Mouse (Mus musculus) embryonic fibroblast, embryonic 13.5 days (primary cell): ENCODE measurements at regions not wholly inside any gene's neighbourhood (a gene's known extent, or its start where the extent isn't known, plus 50 kb on each side); places are given as distances from the start of the nearest gene placed in this dataset.

Experiments used
- CTCF ChIP-seq: IDR thresholded peaks from 2 replicates; pipeline ENCODE4 v1.5.1; 2011; ENCODE audit warnings: mild to moderate bottlenecking, control low read depth, low read length, moderate library complexity, borderline replicate concordance; ENCODE audit not compliant: insufficient read depth
- POLR2A ChIP-seq: IDR thresholded peaks from 2 replicates; pipeline ENCODE4 v1.6.1; 2011; ENCODE audit warnings: low read depth, mild to moderate bottlenecking, control low read depth, low read length, moderate library complexity

DNA sequence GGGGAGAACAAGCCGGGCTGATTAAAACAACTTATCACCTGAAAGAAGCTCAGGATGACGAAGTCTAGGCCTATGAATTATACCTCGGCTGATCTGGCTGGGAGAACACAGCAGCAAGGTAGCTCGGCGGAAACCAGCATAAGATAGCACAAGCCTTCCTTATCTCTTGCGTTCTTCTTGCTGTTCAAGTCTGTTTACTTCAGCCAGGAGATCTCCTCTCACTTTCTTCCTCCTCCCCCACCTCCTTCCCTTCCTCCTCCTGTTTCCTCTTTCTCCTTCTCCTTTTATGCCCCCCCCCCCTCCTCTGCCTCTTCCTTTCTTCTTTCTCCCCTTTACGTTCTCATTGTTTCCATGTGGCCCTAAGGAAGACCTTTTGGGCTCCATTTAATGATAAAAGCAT is 168.2 kb downstream of the Adra2a start:
- TF ChIP-seq POLR2A (no peak), CTCF (no peak)
